Mouse (Mus musculus): ENCODE data around the gene Tagap1.
"Not testable (repeated sequence)": the region's sequence is repeated elsewhere in the genome, so short reads cannot be mapped to it uniquely, and the experiment has no call there.

The Tagap1 gene

GRCm38 (mm10) chr17:6962339-6962738, 1.4 kb upstream of the Tagap1 start:
- not testable (repeated sequence) for DNase-seq (ENCODE audit: low read depth, low spot score)

DNA sequence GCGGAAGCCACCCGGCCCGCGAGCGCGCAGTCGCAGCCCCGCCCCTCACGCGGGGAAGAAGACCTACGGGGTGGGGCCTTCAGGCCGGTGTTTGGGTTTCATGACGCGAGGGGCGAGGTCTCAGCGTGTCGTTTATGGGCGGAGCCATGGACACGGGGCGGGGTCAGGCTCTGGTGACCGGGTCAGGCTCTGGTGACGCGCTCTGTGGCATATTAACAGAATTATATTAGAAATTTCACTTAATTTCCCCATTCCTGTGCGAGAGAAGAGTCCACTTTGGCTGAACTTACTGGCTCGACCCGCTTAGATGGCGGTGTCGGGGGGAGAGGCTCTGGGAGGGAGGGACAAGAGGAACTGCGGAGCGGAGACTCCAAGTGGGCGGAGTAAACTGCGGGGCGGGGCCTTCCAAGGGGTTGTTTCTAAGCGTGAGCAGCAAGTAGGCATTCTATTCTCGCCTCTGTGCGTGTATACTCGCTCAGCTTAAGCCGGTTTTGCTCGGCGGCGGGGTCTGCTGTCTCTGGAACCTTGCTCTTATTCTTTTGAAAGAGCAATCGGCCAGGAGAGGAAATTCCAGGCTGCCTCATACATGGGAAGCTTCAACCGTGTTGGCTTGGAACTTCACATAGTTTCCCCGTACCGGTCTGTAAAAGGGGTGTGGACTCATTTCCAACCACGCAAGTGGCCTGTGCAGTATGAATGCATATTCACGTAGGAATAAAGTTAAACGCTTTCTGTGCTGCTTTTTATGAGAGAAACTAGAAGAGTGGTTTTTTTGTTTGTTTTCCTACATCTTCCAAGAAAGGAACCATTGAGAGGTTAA, 435 bp upstream of the Tagap1 start:
- not testable (repeated sequence) for DNase-seq (ENCODE audit: low read depth, low spot score)

GRCm38 (mm10) chr17:6960349-6960748, 607 bp downstream of the Tagap1 start:
- DNase-seq (ENCODE audit: low read depth, low spot score): not testable (repeated sequence)

DNA sequence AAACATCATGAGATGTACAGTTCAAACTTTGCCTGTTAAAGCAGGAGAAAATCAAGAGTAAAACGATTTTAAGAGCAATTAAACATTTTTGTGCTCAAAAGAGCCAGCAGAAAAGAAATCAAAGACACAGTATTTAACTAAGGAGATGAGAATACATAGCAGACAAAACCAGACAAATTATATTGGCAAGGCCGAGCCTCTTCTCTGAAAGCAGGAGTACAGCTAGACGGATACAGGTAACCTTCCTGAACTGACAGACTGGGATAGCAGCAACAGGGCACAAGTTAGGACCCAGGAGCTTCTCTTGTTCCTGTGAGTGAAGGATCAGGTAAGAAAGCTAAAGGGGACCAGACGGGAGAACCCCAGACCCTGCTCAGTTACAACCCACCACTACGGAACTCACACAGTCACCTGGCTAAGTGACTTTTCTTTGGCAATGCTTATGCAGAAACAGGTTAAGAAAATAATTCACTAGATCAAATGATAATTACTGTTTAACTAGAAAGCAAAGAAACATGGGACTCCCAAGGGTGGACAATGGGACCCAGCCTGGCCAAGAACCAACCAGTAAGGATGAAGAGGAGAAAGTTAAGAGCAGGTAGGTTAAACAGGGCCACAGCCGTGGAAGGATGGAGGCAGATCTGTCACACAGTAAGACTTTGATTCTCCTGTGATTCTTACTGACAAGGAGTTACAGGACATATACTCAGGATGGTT, 1.3 kb downstream of the Tagap1 start:
- DNase-seq (ENCODE audit: low read depth, low spot score): not testable (repeated sequence)

DNA sequence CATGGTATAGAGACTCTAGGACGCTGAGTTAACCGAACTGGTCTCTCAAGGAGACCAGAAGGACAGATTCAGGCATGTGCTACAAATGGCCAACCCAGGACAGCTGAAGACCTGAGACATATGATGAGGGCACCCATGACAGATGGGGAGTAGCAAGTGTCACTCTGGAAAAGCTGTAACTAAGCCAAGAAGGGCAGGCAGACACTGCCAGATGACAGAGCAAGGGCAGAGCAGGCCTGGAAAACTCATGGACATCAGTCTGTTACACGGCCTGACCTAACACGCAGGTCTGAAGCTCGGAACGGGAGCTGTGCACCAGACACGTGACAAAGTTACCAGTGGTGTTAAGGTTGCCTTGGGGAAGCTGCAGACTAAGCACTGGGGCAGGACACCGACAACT, 2.1 kb downstream of the Tagap1 start:
- peak; percentile 70 for DNase-seq (ENCODE audit: low read depth, low spot score)

DNA sequence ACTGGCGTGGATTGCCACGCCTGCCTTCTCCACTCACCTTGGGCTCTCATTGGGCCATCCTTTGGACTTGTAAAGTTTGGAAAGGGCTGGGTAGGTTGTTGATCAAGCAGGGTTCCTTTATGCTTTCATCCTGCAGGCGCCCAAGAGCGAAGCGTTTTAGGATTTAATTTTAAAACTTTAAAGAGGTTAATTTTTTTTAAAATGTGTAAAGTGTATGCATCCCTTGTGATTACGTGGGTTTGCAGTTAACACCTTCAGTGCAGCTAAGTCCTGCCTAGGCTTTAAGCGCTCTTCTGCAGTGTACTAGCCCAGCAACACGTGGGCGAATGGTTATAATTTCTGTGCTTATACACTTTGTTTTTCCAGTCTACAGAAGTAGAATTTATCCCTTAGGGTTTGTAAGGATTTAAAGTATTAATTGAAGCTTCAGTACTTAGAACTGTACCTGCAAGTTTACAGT, 12.2 kb downstream of the Tagap1 start:
- DNase-seq (ENCODE audit: low read depth, low spot score): not testable (repeated sequence)

DNA sequence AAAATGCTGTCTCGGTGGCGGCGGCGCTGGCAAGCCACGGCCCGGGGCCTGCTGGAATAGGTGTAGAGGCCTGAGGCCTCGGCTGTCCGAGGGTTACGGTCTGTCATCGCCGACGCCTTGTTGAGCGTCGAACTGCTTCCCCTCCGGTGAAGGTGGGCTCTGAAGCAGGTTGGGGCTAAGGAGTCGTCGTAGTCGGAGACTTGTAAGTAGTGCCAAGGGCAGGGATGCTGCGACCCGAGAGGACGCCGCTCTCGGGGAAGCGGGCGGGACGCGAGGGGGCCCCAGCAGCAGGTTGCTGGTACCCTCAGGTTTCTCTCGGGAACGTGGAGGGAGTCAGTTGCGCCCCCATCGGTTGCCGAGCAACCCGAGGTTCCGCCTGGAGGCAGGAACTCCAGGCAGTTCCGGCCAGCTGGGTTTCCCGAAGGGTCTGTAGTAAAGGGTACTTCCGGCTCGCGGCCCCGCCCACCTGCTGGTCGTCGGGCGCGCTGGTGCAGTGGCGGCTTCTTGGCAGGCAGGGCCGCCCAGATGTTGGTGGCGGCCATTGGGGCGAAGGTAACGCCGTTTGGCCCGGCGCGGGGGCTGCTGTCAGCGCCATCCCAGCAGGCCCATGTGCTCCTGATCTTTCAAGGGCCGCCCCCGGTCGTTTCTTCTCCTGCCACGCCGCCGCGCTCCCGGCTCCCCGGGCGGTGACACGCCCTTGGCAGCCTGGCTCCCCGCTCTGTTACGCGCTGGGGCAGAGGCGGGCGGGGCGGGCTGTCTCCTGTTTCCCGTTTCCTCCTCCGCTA, 12.8 kb downstream of the Tagap1 start, which contains the start of gene Rsph3b:
Gene Rsph3b (minus strand): TSS at position 699 of the 785 bp plus-strand sequence.
- DNase-seq (ENCODE audit: low read depth, low spot score): peak; percentile 43

DNA sequence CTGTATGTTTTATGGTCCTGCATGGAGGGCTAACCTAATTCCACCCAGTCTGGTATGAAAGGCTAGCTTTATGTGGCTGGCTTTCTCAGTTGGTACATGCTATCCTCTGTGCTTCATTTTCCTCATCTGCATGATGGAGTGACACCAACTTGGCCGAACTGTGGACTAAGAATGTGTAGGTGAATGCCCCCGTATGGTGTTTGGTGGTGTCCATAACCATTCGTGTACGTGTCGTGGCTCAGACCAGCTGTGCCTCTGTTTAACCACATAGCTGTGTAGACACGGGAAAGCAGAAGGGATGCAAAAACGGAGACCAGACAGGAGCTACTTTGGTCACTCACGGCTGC, 13.3 kb downstream of the Tagap1 start:
- not testable (repeated sequence) for DNase-seq (ENCODE audit: low read depth, low spot score)

GRCm38 (mm10) chr17:6942560-6942959, 18.4 kb downstream of the Tagap1 start:
- not testable (repeated sequence) for DNase-seq (ENCODE audit: low read depth, low spot score)

GRCm38 (mm10) chr17:6931625-6932024, 29.3 kb downstream of the Tagap1 start:
- not testable (repeated sequence) for DNase-seq (ENCODE audit: low read depth, low spot score)

GRCm38 (mm10) chr17:6920351-6920894, 40.5 kb downstream of the Tagap1 start:
- DNase-seq (ENCODE audit: low read depth, low spot score): not testable (repeated sequence)

GRCm38 (mm10) chr17:6919388-6919787, 41.6 kb downstream of the Tagap1 start:
- not testable (repeated sequence) for DNase-seq (ENCODE audit: low read depth, low spot score)

DNA sequence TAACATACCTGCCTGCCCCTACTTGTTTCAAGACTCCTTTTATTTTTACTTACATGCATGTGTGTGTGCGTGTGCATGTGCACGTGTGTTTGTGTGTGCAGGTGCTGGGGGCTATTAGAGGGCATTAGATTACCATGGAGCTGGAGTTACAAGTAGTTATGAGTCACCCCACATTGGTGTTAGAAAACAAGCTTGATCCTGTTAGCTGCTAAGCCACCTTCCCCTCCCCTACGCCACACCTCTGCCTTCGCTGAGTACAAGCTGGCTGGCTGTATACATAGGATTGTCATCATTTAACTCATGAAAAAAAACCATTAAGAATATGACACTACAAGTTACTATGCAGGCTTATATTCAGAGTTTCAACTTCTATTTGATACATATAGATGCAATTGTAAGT, 45.7 kb downstream of the Tagap1 start:
- DNase-seq (ENCODE audit: low read depth, low spot score): not testable (repeated sequence)

DNA sequence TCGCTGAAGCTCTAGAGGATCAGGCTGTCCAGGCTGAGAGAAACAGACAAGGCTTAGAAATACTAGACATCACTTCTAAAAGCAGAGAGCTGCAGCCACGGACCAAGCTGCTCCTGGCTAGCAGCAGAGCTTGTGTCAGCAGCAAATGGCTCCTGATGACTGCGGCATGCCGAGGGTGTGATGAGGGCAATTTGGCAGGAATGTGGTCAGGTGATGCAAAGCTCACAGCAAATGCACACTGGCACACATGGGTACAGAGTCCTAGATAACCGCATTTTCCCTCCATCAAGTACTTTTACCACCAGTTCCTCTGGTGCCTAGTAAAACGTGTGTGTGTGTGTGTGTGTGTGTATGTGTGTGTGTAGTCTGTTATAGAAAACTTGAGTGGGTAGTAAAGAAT, 46.9 kb downstream of the Tagap1 start:
- not testable (repeated sequence) for DNase-seq (ENCODE audit: low read depth, low spot score)
